ENCODE assay signal across 8 mouse cellular contexts in genomic region chr10:76902588-76902987, GRCm38 (mm10). TPM values are rescaled to one million over a fixed set of nuclear protein-coding genes. Genes with fewer than 3 reads are reported as not detected.
DNase-seq lines count a peak whose midpoint lies in the region; ATAC-seq and TF ChIP-seq lines count a peak whose summit lies in the region.

No protein-coding gene starts in this region.

- H3K27me3 ChIP-seq in embryonic facial prominence, embryonic 12.5 days: no peaks in the 10 kb centered on the region
- no peaks in the 10 kb centered on the region for H3K27me3 ChIP-seq in lung, embryonic 14.5 days (ENCODE audit: insufficient read depth, low read length)
- H3K27me3 ChIP-seq in stomach, embryonic 15.5 days (replicated peaks): no peaks in the 10 kb centered on the region

- peaks cover 28% of the 10 kb centered on the region for H3K4me1 ChIP-seq in embryonic facial prominence, embryonic 12.5 days
- no peaks in the 10 kb centered on the region for H3K4me1 ChIP-seq in lung, embryonic 14.5 days (ENCODE audit: insufficient read depth)
- peaks cover 35% of the 10 kb centered on the region for H3K4me1 ChIP-seq in stomach, embryonic 15.5 days

- no peaks in the 10 kb centered on the region for H3K36me3 ChIP-seq in embryonic facial prominence, embryonic 12.5 days
- no peaks in the 10 kb centered on the region for H3K36me3 ChIP-seq in lung, embryonic 14.5 days (ENCODE audit: insufficient read depth)
- H3K36me3 ChIP-seq in stomach, embryonic 15.5 days: no peaks in the 10 kb centered on the region

- H3K9ac ChIP-seq in embryonic facial prominence, embryonic 12.5 days: no peak overlapping the region
- no peak overlapping the region for H3K9ac ChIP-seq in lung, embryonic 14.5 days
- no peak overlapping the region for H3K9ac ChIP-seq in stomach, embryonic 15.5 days

- ATAC-seq in embryonic facial prominence, embryonic 12.5 days (ENCODE audit: insufficient number of reproducible peaks, insufficient read depth, low FRiP score, low TSS enrichment): 0 out of 2 replicates have a peak, but pooled peaks have one; percentile 44
- ATAC-seq in lung, embryonic 14.5 days (ENCODE audit: insufficient read depth): peak; percentile 44; the same call in 1 of the 2 replicates
- peak; percentile 61 for ATAC-seq in stomach, embryonic 15.5 days (ENCODE audit: insufficient read depth, low FRiP score, low read depth)
- ATAC-seq in erythroblast, adult 5-6 weeks (replicated peaks; ENCODE audit: low FRiP score, poor library complexity, severe bottlenecking): no peak
- ATAC-seq in megakaryocyte progenitor cell, adult 5-6 weeks (replicated peaks; ENCODE audit: poor library complexity): no peak

- intact Hi-C loops in heart, postnatal 36 days (cut with DNase I): no loop called here

- WGBS in embryonic facial prominence, embryonic 12.5 days: 28% methylated on average over 6 of the region's 6 CpGs
- 27% methylated on average over 6 of the region's 6 CpGs for WGBS in lung, embryonic 14.5 days
- WGBS in stomach, embryonic 15.5 days: 22% methylated on average over 6 of the region's 6 CpGs

- no peak overlapping the region for H3K4me2 ChIP-seq in embryonic facial prominence, embryonic 12.5 days (replicated peaks)
- H3K4me2 ChIP-seq in lung, embryonic 14.5 days: no peak overlapping the region
- no peak overlapping the region for H3K4me2 ChIP-seq in stomach, embryonic 15.5 days

- peak; percentile 13 for DNase-seq in ovary, postnatal 14 days (ENCODE audit: low spot score)
- no peak for DNase-seq in ovary, adult 18-20 months (ENCODE audit: low spot score)
- DNase-seq in heart, postnatal 36 days: peak; percentile 36 to 45
- DNase-seq in lung, embryonic 14.5 days: peak; percentile 56

- TF ChIP-seq CTCF in lung, embryonic 14.5 days (IDR thresholded peaks at IDR 0.05; ENCODE audit: low read depth): no peak

- H3K27ac ChIP-seq in embryonic facial prominence, embryonic 12.5 days: peak overlapping the region; percentile 52
- H3K27ac ChIP-seq in lung, embryonic 14.5 days (ENCODE audit: low read depth): no peak overlapping the region
- H3K27ac ChIP-seq in stomach, embryonic 15.5 days: peak overlapping the region; percentile 72

- no peaks in the 10 kb centered on the region for H3K9me3 ChIP-seq in embryonic facial prominence, embryonic 12.5 days
- H3K9me3 ChIP-seq in lung, embryonic 14.5 days (ENCODE audit: low read depth, low read length): no peaks in the 10 kb centered on the region
- no peaks in the 10 kb centered on the region for H3K9me3 ChIP-seq in stomach, embryonic 15.5 days

- no peak overlapping the region for H3K4me3 ChIP-seq in embryonic facial prominence, embryonic 12.5 days
- H3K4me3 ChIP-seq in lung, embryonic 14.5 days (ENCODE audit: low read depth, low read length): no peak overlapping the region
- H3K4me3 ChIP-seq in stomach, embryonic 15.5 days (replicated peaks): no peak overlapping the region

RNA-seq across cellular contexts. Expression of gene Pcbp3, which starts 59.1 kb away (rescaled TPM):
- 52.5 and 53.1 TPM in 2 replicates for polyA plus RNA-seq in embryonic facial prominence, embryonic 12.5 days (2016; fragmentation: Nextera tagmentation; extraction: Ambion mirVana)
- total RNA-seq in heart, postnatal 36 days (2021): 1 to 10 TPM; 2.4 to 4.9 TPM
- polyA plus RNA-seq in lung, embryonic 14.5 days (2014; fragmentation: Nextera tagmentation; extraction: Ambion mirVana): 15.9 and 16.1 TPM in 2 replicates
- polyA plus RNA-seq in stomach, embryonic 15.5 days (2015; fragmentation: Nextera tagmentation; extraction: Ambion mirVana): 39.3 and 40.5 TPM in 2 replicates
- total RNA-seq in erythroblast, adult 5-6 weeks (2015; ENCODE audit: low replicate concordance): not detected in 2 replicates
- total RNA-seq in erythroblast, adult 5-6 weeks (2017; ENCODE audit: low replicate concordance): 0.84 and 1.1 TPM in 2 replicates
- total RNA-seq in megakaryocyte progenitor cell, adult 5-6 weeks (2015): 5.9 and 10.9 TPM in 2 replicates
- 6.9 and 7.4 TPM in 2 replicates for total RNA-seq in megakaryocyte progenitor cell, adult 5-6 weeks (2017)

Comparison
In these comparisons a context has a peak if more than half of its experiments do, and no peak if none do; other contexts are left out.
1. ATAC-seq: peak in embryonic facial prominence, embryonic 12.5 days (single experiment), lung, embryonic 14.5 days (single experiment) and stomach, embryonic 15.5 days (single experiment); none in erythroblast, adult 5-6 weeks (single experiment) and megakaryocyte progenitor cell, adult 5-6 weeks (single experiment).